Mouse (Mus musculus): ENCODE data around the gene Osbpl3.

DNA sequence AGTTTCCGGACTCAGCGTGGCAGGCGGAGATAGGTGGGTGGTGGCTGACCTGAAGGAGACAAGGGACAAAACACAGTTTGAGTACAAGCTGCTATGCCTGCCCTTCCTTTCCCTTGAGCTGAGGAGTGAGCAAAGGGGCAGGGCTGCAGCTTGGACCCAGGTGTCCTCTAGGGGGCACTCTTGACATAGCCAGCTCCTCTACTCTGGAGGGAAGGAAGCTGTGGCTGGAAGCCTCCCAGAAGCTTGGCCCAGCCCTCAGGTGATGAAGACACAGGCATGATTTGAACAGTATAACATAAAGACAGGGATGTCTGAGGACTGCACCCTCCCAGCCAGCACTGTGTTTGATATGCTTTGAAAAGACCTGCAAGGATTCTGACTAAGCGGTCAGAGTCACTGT lies 143.4 kb downstream of the Osbpl3 start:
- TF ChIP-seq CTCF (IDR thresholded peaks at IDR 0.05; ENCODE audit: insufficient read depth, low read depth, low read length) = peak; percentile 89
- no peak for TF ChIP-seq POLR2A (IDR thresholded peaks at IDR 0.05; ENCODE audit: insufficient read depth, low read depth, low read length)

Measured in olfactory bulb, adult 2 months (tissue).